Mouse (Mus musculus): Measurements from ENCODE around the gene 2310034G01Rik. TPM values are rescaled to one million over a fixed set of nuclear protein-coding genes. Genes with fewer than 3 reads are reported as not detected.

2310034G01Rik gene
- polyA plus RNA-seq, 1 experiment from 2014 or later, result 3.6 TPM

DNA sequence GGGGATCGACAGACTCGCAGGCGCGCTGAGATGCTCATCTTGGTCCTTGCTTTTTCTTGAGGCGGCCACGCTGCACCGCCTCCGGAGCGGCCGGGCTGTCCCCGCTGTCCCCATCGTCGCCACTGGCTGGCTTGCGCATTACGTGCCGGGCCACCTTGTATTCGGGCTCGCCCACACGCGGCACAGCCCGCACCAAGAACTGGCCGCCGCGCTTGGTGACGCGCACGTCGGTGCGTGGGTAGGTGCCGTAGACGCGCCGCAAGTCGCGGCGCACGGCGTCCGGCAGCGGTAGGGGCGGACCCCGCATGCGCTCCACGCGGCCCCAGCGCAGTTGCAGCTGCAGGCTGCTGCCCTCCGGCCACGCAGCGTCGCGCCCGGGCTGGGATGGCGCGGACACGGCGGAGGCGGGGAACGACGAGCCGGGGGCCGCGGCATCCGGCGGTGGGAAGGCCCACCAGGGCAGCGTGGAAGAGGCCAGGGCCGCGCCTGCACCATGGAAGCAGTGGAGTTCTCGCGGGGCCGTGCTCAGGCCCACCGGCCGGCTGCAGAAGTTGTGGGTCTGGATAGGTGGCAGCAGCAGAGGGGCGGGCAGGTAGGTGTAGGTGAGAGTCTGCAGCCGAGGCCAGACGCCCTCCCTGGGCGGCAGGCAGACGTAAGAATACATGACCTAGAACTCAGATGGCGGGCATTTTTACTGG is 1.2 kb downstream of the 2310034G01Rik start:
- under 1% methylated on average over 69 of the region's 78 CpGs for WGBS
- peak; percentile 93 for ATAC-seq (ENCODE audit: low read depth)
- H3K4me3 ChIP-seq (ENCODE audit: low read depth, low read length), result peak overlapping the region; percentile 74

GRCm38 (mm10) chr19:46347936-46348668 is 2.0 kb downstream of the 2310034G01Rik start:
- Histone ChIP-seq H3K9me3 (ENCODE audit: control insufficient read depth, low read length) (no peaks in the 10 kb centered on the region), H3K4me3 (ENCODE audit: low read depth, low read length) (peak overlapping the region; percentile 74), H3K9ac (ENCODE audit: low read depth, low read length) (peak overlapping the region; percentile 88), H3K4me2 (ENCODE audit: low read depth, low read length) (peak overlapping the region; percentile 92), H3K27ac (replicated peaks; ENCODE audit: low read depth, low read length) (peak overlapping the region; percentile 84), H3K27me3 (replicated peaks; ENCODE audit: control insufficient read depth, insufficient read depth, low read length) (no peaks in the 10 kb centered on the region), H3K36me3 (ENCODE audit: control insufficient read depth, insufficient read depth, low read length) (no peaks in the 10 kb centered on the region), H3K4me1 (ENCODE audit: control insufficient read depth, insufficient read depth, low read length) (0 out of 2 replicates have a peak, but pooled peaks cover 9% of the 10 kb centered on the region)
- peak; percentile 59 for DNase-seq (ENCODE audit: low spot score)
- WGBS, result 28% methylated on average over 14 of the region's 14 CpGs
- ATAC-seq (ENCODE audit: low read depth), result no peak

More for the DNA sequence above, 1.2 kb downstream of the 2310034G01Rik start:
- peak; percentile 89 for DNase-seq (ENCODE audit: low spot score)
- H3K9me3 ChIP-seq (ENCODE audit: control insufficient read depth, low read length), result no peaks in the 10 kb centered on the region
- peak overlapping the region; percentile 84 for H3K27ac ChIP-seq (replicated peaks; ENCODE audit: low read depth, low read length)
- peak overlapping the region; percentile 88 for H3K9ac ChIP-seq (ENCODE audit: low read depth, low read length)
- no peaks in the 10 kb centered on the region for H3K36me3 ChIP-seq (ENCODE audit: control insufficient read depth, insufficient read depth, low read length)
- H3K4me1 ChIP-seq (ENCODE audit: control insufficient read depth, insufficient read depth, low read length), result 0 out of 2 replicates have a peak, but pooled peaks cover 9% of the 10 kb centered on the region
- H3K4me2 ChIP-seq (ENCODE audit: low read depth, low read length), result peak overlapping the region; percentile 92
- no peaks in the 10 kb centered on the region for H3K27me3 ChIP-seq (replicated peaks; ENCODE audit: control insufficient read depth, insufficient read depth, low read length)

DNA sequence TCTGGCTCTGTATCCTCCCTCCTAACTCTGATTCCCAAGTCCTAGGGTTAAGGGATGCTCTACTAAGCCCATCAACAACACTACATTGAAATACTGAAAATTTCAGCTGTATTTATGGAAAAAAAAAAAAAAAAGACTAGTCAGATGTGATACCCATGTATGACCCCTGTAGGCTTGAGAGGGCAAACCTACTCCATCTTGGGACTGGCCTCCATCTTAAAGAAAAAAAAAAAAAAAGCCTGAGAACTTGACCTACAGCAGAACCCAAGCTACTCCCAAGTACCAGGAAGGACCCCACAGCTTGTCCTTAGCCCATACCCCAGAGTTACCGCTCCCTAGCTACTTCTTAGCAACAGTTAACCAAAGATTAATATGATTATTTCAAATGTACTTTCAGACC is 3.0 kb downstream of the 2310034G01Rik start:
- WGBS, result 95% methylated on average over 1 of the region's 1 CpGs

GRCm38 (mm10) chr19:46344710-46345419 is 5.2 kb downstream of the 2310034G01Rik start:
- ATAC-seq (ENCODE audit: low read depth) (no peak), DNase-seq (ENCODE audit: low spot score) (no peak)
- Histone ChIP-seq H3K27me3 (replicated peaks; ENCODE audit: control insufficient read depth, insufficient read depth, low read length) (no peaks in the 10 kb centered on the region), H3K9me3 (ENCODE audit: control insufficient read depth, low read length) (no peaks in the 10 kb centered on the region), H3K4me3 (ENCODE audit: low read depth, low read length) (no peak overlapping the region), H3K36me3 (ENCODE audit: control insufficient read depth, insufficient read depth, low read length) (no peaks in the 10 kb centered on the region), H3K9ac (ENCODE audit: low read depth, low read length) (no peak overlapping the region), H3K4me2 (ENCODE audit: low read depth, low read length) (no peak overlapping the region), H3K4me1 (ENCODE audit: control insufficient read depth, insufficient read depth, low read length) (0 out of 2 replicates have a peak, but pooled peaks cover 7% of the 10 kb centered on the region), H3K27ac (replicated peaks; ENCODE audit: low read depth, low read length) (no peak overlapping the region)
- WGBS, result 21% methylated on average over 7 of the region's 7 CpGs

More for the DNA sequence above, 3.0 kb downstream of the 2310034G01Rik start:
- H3K36me3 ChIP-seq (ENCODE audit: control insufficient read depth, insufficient read depth, low read length), result no peaks in the 10 kb centered on the region
- H3K27ac ChIP-seq (replicated peaks; ENCODE audit: low read depth, low read length), result no peak overlapping the region
- no peak overlapping the region for H3K4me3 ChIP-seq (ENCODE audit: low read depth, low read length)
- no peak overlapping the region for H3K4me2 ChIP-seq (ENCODE audit: low read depth, low read length)
- H3K9ac ChIP-seq (ENCODE audit: low read depth, low read length), result no peak overlapping the region
- no peaks in the 10 kb centered on the region for H3K27me3 ChIP-seq (replicated peaks; ENCODE audit: control insufficient read depth, insufficient read depth, low read length)
- DNase-seq (ENCODE audit: low spot score) (no peak), ATAC-seq (ENCODE audit: low read depth) (no peak)
- H3K9me3 ChIP-seq (ENCODE audit: control insufficient read depth, low read length), result no peaks in the 10 kb centered on the region
- 0 out of 2 replicates have a peak, but pooled peaks cover 9% of the 10 kb centered on the region for H3K4me1 ChIP-seq (ENCODE audit: control insufficient read depth, insufficient read depth, low read length)

GRCm38 (mm10) chr19:46339287-46339971 is 10.7 kb downstream of the 2310034G01Rik start:
- Histone ChIP-seq H3K27ac (replicated peaks; ENCODE audit: low read depth, low read length) (peak overlapping the region; percentile 34; the same call in 1 of the 2 replicates), H3K27me3 (replicated peaks; ENCODE audit: control insufficient read depth, insufficient read depth, low read length) (no peaks in the 10 kb centered on the region), H3K4me2 (ENCODE audit: low read depth, low read length) (peak overlapping the region; percentile 77), H3K4me3 (ENCODE audit: low read depth, low read length) (no peak overlapping the region), H3K4me1 (ENCODE audit: control insufficient read depth, insufficient read depth, low read length) (peaks cover 7% of the 10 kb centered on the region), H3K36me3 (ENCODE audit: control insufficient read depth, insufficient read depth, low read length) (no peaks in the 10 kb centered on the region), H3K9me3 (ENCODE audit: control insufficient read depth, low read length) (no peaks in the 10 kb centered on the region), H3K9ac (ENCODE audit: low read depth, low read length) (peak overlapping the region; percentile 47; the same call in 1 of the 2 replicates)
- ATAC-seq (ENCODE audit: low read depth), result no peak
- 74% methylated on average over 6 of the region's 7 CpGs for WGBS
- peak; percentile 27 for DNase-seq (ENCODE audit: low spot score)

DNA sequence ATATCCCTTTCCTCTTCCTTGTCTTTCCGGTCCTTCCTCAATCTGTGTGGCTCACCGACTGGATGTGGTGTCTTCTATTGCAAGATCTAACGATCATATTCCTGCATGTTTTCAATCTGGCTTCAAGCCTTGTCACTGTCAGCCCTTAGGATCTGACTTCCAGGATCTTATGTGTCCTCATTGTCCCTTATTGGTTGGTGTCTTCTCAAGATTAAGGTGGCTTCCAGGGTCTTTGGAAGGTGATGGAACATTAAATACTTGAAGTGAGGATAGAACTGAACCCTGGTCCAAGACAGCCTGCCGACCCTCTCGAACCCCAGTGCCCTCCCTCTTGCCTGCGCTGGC is 11.2 kb downstream of the 2310034G01Rik start:
- Histone ChIP-seq H3K4me2 (ENCODE audit: low read depth, low read length) (peak overlapping the region; percentile 77), H3K4me1 (ENCODE audit: control insufficient read depth, insufficient read depth, low read length) (peaks cover 7% of the 10 kb centered on the region), H3K27ac (replicated peaks; ENCODE audit: low read depth, low read length) (peak overlapping the region; percentile 30; the same call in 1 of the 2 replicates), H3K9me3 (ENCODE audit: control insufficient read depth, low read length) (no peaks in the 10 kb centered on the region), H3K36me3 (ENCODE audit: control insufficient read depth, insufficient read depth, low read length) (no peaks in the 10 kb centered on the region), H3K27me3 (replicated peaks; ENCODE audit: control insufficient read depth, insufficient read depth, low read length) (no peaks in the 10 kb centered on the region), H3K4me3 (ENCODE audit: low read depth, low read length) (peak overlapping the region; percentile 83), H3K9ac (ENCODE audit: low read depth, low read length) (peak overlapping the region; percentile 47; the same call in 1 of the 2 replicates)
- WGBS, result 47% methylated on average over 6 of the region's 6 CpGs
- ATAC-seq (ENCODE audit: low read depth) (no peak; the same call in 1 of the 2 replicates), DNase-seq (ENCODE audit: low spot score) (no peak)

DNA sequence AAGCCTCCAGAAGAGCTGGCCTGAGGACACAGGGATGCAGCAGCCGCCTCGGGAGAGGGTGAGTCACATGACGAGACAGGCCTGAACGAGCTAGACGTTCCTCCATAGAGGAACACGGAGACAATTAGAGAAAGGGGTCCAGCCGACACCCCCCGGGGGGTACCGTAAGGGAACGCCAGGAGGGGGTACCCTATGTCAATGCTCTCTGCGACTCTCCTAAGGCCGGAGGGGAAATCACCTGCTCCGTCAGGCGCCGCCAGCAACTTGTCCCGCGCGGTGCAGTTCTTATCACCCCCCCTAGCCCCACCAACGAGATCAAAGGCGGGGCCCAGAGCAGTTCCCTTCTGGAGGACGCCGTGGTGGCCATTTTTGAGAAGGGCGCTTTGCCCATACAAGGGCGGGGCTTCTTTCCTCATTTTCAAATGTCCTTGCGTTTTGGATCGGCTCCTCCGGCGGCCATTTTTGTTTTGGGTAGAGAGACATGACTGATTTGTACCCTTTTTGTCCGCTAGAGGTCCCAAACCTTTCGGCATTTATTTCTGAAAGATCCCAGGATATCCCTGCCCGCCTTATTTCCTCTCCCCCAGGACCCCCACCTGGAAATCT is 11.7 kb downstream of the 2310034G01Rik start, which contains the start of gene Cuedc2:
Gene Cuedc2, minus strand, starts transcription at position 372 of the 606 bp plus-strand sequence.
- Histone ChIP-seq H3K9ac (ENCODE audit: low read depth, low read length) (peak within 1 kb of the TSS; percentile 79), H3K36me3 (ENCODE audit: control insufficient read depth, insufficient read depth, low read length) (no peaks in the 10 kb centered on the region), H3K27ac (replicated peaks; ENCODE audit: low read depth, low read length) (peak within 1 kb of the TSS; percentile 35; the same call in 1 of the 2 replicates), H3K4me2 (ENCODE audit: low read depth, low read length) (peak within 1 kb of the TSS; percentile 77), H3K4me3 (ENCODE audit: low read depth, low read length) (peak within 1 kb of the TSS; percentile 83), H3K27me3 (replicated peaks; ENCODE audit: control insufficient read depth, insufficient read depth, low read length) (no peaks in the 10 kb centered on the region), H3K4me1 (ENCODE audit: control insufficient read depth, insufficient read depth, low read length) (peaks cover 7% of the 10 kb centered on the region), H3K9me3 (ENCODE audit: control insufficient read depth, low read length) (no peaks in the 10 kb centered on the region)
- peak; percentile 89 for ATAC-seq (ENCODE audit: low read depth)
- peak; percentile 97 for DNase-seq (ENCODE audit: low spot score)
- under 1% methylated on average over 31 of the region's 31 CpGs for WGBS
